In the genomic region with DNA sequence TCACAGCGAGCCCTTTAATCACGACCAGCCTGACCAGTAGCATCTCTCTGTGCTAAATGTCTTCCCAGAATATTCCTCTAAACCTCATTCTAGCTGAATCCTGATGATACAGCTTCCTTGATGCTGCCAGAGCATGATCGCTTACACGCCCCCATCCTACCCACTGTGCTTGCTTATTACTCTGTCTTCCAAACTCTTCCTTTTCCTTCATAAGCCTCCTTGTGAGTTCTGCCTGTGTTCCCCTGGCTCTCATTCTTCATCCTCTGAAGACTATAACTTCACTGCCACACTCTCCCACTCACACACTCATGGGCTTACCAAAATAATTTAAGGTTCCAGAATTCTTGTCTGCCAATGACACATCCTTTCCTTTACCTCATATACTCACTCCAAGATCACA, we compare ENCODE assay signal across 30 mouse cellular contexts.
DNase-seq lines count a peak whose midpoint lies in the region; ATAC-seq and TF ChIP-seq lines count a peak whose summit lies in the region.
"Had no signal": no experiment of that assay in that cellular context is flagged by ENCODE, and none has a peak within 500 bp of the region (broad histone marks: within the 10 kb centered on the region; RNA-seq: fewer than 3 reads in every experiment).

No protein-coding gene starts in this region.

- H3K4me1 ChIP-seq in midbrain, embryonic 11.5 days (ENCODE audit: control insufficient read depth, insufficient read depth, low read length), result 0 out of 2 replicates have a peak, but pooled peaks cover 3% of the 10 kb centered on the region
- no peaks in the 10 kb centered on the region for H3K4me1 ChIP-seq in midbrain, postnatal 0 days (ENCODE audit: insufficient read depth, low read length)
- H3K4me1 ChIP-seq: embryonic facial prominence, embryonic 13.5 days; forebrain, embryonic 10.5 days; heart, embryonic 10.5 days; heart, embryonic 15.5 days; hindbrain, embryonic 13.5 days; limb, embryonic 12.5 days; liver, embryonic 15.5 days; midbrain, embryonic 15.5 days had no signal

- ATAC-seq in midbrain, embryonic 11.5 days (ENCODE audit: low FRiP score), result no peak
- no peak for ATAC-seq in midbrain, postnatal 0 days (ENCODE audit: low FRiP score)
- ATAC-seq: forebrain, embryonic 16.5 days; intestine, embryonic 16.5 days; midbrain, embryonic 15.5 days; Patski had no signal

- no peak overlapping the region for H3K27ac ChIP-seq in midbrain, embryonic 11.5 days (ENCODE audit: low read depth, low read length)
- no peak overlapping the region for H3K27ac ChIP-seq in midbrain, postnatal 0 days (ENCODE audit: low read depth, low read length)
- peak overlapping the region; percentile 64; the same call in 1 of the 2 replicates for H3K27ac ChIP-seq in left cerebral cortex, adult 2 months
- H3K27ac ChIP-seq: embryonic facial prominence, embryonic 13.5 days; forebrain, embryonic 10.5 days; heart, embryonic 10.5 days; heart, embryonic 15.5 days; hindbrain, embryonic 13.5 days; kidney, postnatal 0 days; limb, embryonic 12.5 days; liver, embryonic 15.5 days; midbrain, embryonic 15.5 days; stomach, postnatal 0 days had no signal

- intact Hi-C loops in left cerebral cortex, adult 2 months (cut with DNase I), result loop anchor here (10.0 kb wide), 1 partner anchor 61 kb away; no protein-coding TSS in a partner anchor

- 90% methylated on average over 4 of the region's 4 CpGs for WGBS in midbrain, embryonic 11.5 days
- 86% methylated on average over 4 of the region's 4 CpGs for WGBS in midbrain, postnatal 0 days

- H3K4me3 ChIP-seq in midbrain, embryonic 11.5 days (ENCODE audit: low read depth, low read length), result no peak overlapping the region
- no peak overlapping the region for H3K4me3 ChIP-seq in midbrain, postnatal 0 days (ENCODE audit: low read depth, low read length)
- no peak overlapping the region for H3K4me3 ChIP-seq in left cerebral cortex, adult 2 months
- H3K4me3 ChIP-seq: embryonic facial prominence, embryonic 13.5 days; forebrain, embryonic 10.5 days; heart, embryonic 10.5 days; heart, embryonic 15.5 days; hindbrain, embryonic 13.5 days; limb, embryonic 12.5 days; liver, embryonic 15.5 days; midbrain, embryonic 15.5 days had no signal

- no peak overlapping the region for H3K9ac ChIP-seq in midbrain, embryonic 11.5 days (ENCODE audit: low read length)
- no peak overlapping the region for H3K9ac ChIP-seq in midbrain, postnatal 0 days (replicated peaks; ENCODE audit: low read length, poor library complexity, severe bottlenecking)
- H3K9ac ChIP-seq: embryonic facial prominence, embryonic 13.5 days; heart, embryonic 15.5 days; hindbrain, embryonic 13.5 days; limb, embryonic 12.5 days; liver, embryonic 15.5 days; lung, embryonic 14.5 days; midbrain, embryonic 15.5 days had no signal

- DNase-seq in frontal cortex, postnatal 36 days (ENCODE audit: low spot score in 2 of 2), result peak; percentile 47 to 59
- DNase-seq in frontal cortex, postnatal 10 days (ENCODE audit: low spot score in 2 of 2), result no peak
- peak; percentile 23 for DNase-seq in midbrain, embryonic 11.5 days (ENCODE audit: low spot score, missing footprints)
- DNase-seq in midbrain, postnatal 0 days (ENCODE audit: low spot score), result no peak
- DNase-seq in left cerebral cortex, adult 2 months (ENCODE audit: extremely low spot score in 1 of 2, low spot score in 2 of 2), result no peak
- peak; percentile 79 for DNase-seq in telencephalon, adult 2 months (ENCODE audit: low read depth, low spot score)
- no peak for DNase-seq in cerebellum, postnatal 14 days
- DNase-seq: adrenal gland, postnatal 10 days; cerebellum, adult 11-12 months; cerebellum, adult 9-11 months; gastrocnemius, postnatal 10 days; kidney, adult 8-10 months; kidney, postnatal 4 days; lung, embryonic 14.5 days; lung, postnatal 14 days; thymus, adult 2 months; thymus, postnatal 36 days had no signal

- H3K9me3 ChIP-seq in midbrain, embryonic 11.5 days (ENCODE audit: control insufficient read depth, low read length), result no peaks in the 10 kb centered on the region
- H3K9me3 ChIP-seq in midbrain, postnatal 0 days (ENCODE audit: low read length), result no peaks in the 10 kb centered on the region
- H3K9me3 ChIP-seq: embryonic facial prominence, embryonic 13.5 days; forebrain, embryonic 10.5 days; heart, embryonic 10.5 days; heart, embryonic 15.5 days; hindbrain, embryonic 13.5 days; limb, embryonic 12.5 days; liver, embryonic 15.5 days; midbrain, embryonic 15.5 days had no signal

- no peaks in the 10 kb centered on the region for H3K27me3 ChIP-seq in midbrain, embryonic 11.5 days (ENCODE audit: control insufficient read depth, insufficient read depth, low read length)
- H3K27me3 ChIP-seq in midbrain, postnatal 0 days (ENCODE audit: insufficient read depth, low read length), result no peaks in the 10 kb centered on the region
- H3K27me3 ChIP-seq: embryonic facial prominence, embryonic 13.5 days; heart, embryonic 15.5 days; hindbrain, embryonic 13.5 days; limb, embryonic 12.5 days; liver, embryonic 15.5 days; midbrain, embryonic 15.5 days; Patski had no signal

- H3K36me3 ChIP-seq in midbrain, embryonic 11.5 days (ENCODE audit: control insufficient read depth, insufficient read depth, low read length), result no peaks in the 10 kb centered on the region
- H3K36me3 ChIP-seq in midbrain, postnatal 0 days (ENCODE audit: insufficient read depth, low read length), result no peaks in the 10 kb centered on the region
- H3K36me3 ChIP-seq: embryonic facial prominence, embryonic 13.5 days; forebrain, embryonic 10.5 days; heart, embryonic 10.5 days; heart, embryonic 15.5 days; limb, embryonic 12.5 days; liver, embryonic 15.5 days; midbrain, embryonic 15.5 days had no signal

- no peak for TF ChIP-seq CTCF in midbrain, postnatal 0 days (IDR thresholded peaks at IDR 0.05)
- no peak for TF ChIP-seq CTCF in left cerebral cortex, adult 2 months (IDR thresholded peaks at IDR 0.05)

- no peak overlapping the region for H3K4me2 ChIP-seq in midbrain, embryonic 11.5 days
- no peak overlapping the region for H3K4me2 ChIP-seq in midbrain, postnatal 0 days (ENCODE audit: low read depth, low read length, poor library complexity, severe bottlenecking)
- H3K4me2 ChIP-seq: embryonic facial prominence, embryonic 13.5 days; heart, embryonic 15.5 days; hindbrain, embryonic 13.5 days; limb, embryonic 12.5 days; liver, embryonic 15.5 days; lung, embryonic 14.5 days; midbrain, embryonic 15.5 days had no signal

Comparison
In these comparisons a context has a peak if more than half of its experiments do, and no peak if none do; other contexts are left out.
1. DNase-seq: peak in frontal cortex, postnatal 36 days (2 of 2), midbrain, embryonic 11.5 days (single experiment) and telencephalon, adult 2 months (single experiment); none in frontal cortex, postnatal 10 days (0 of 2), midbrain, postnatal 0 days (single experiment), left cerebral cortex, adult 2 months (0 of 2) and cerebellum, postnatal 14 days (0 of 2).